Mouse (Mus musculus) bone marrow macrophage, adult 2 months (primary cell): ENCODE data around the gene Arhgap27.

Source experiments
- CTCF ChIP-seq: IDR thresholded peaks from 2 replicates; pipeline ENCODE4 v1.5.1; 2012; ENCODE audit warnings: low read depth, mild to moderate bottlenecking, low read length, moderate library complexity
- POLR2A ChIP-seq: IDR thresholded peaks from 2 replicates; pipeline ENCODE4 v1.6.1; 2012; ENCODE audit warnings: mild to moderate bottlenecking, low read depth, low read length, borderline replicate concordance

GRCm38 (mm10) chr11:103356938-103357670 is 6.4 kb downstream of the Arhgap27 start:
- TF ChIP-seq POLR2A (no peak), CTCF (no peak)
